Mouse (Mus musculus): Measurements from ENCODE around the gene Olfr1357. TPM values are rescaled to one million over a fixed set of nuclear protein-coding genes. Genes with fewer than 3 reads are reported as not detected.
"Not testable (repeated sequence)": the region's sequence is repeated elsewhere in the genome, so short reads cannot be mapped to it uniquely, and the experiment has no call there.

The Olfr1357 gene
- not detected in 2 replicates for polyA plus RNA-seq (2015; fragmentation: Nextera tagmentation; extraction: Ambion mirVana)

DNA sequence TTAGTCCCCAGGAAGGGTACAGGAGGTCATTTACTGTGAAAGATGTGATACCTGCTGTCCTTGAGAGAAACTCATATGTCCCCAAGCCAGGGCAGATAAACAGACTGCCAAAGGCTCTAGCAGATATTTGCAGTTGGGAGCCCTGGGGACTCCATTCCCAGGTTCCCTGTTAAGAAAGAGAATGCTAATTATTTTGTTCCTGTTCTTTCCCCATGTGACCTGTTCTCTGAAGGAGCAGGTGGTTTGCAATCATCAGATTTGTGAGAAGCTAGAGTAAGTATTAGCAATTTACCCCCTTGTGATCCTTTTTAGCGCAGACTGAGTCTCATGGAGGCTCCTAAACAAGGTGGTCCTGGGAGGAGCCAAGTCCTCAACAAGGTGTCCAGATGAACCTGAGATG, at the start of gene Olfr1357:
TSS of gene Olfr1357 (minus strand) at position 101 of the 400 bp plus-strand sequence.
- H3K4me1 ChIP-seq (replicated peaks): no peaks in the 10 kb centered on the region
- no peak within 1 kb of the TSS for H3K9ac ChIP-seq (replicated peaks)
- no peaks in the 10 kb centered on the region for H3K9me3 ChIP-seq
- no peak within 1 kb of the TSS for H3K27ac ChIP-seq
- no peaks in the 10 kb centered on the region for H3K27me3 ChIP-seq
- ATAC-seq: no peak
- H3K4me3 ChIP-seq (replicated peaks): no peak within 1 kb of the TSS
- WGBS: 90% methylated on average over 1 of the region's 1 CpGs
- H3K4me2 ChIP-seq (replicated peaks): no peak within 1 kb of the TSS
- no peaks in the 10 kb centered on the region for H3K36me3 ChIP-seq

- not testable (repeated sequence) for H3K9me3 ChIP-seq; H3K4me1 ChIP-seq (replicated peaks); H3K9ac ChIP-seq (replicated peaks); H3K27ac ChIP-seq; ATAC-seq; H3K4me2 ChIP-seq (replicated peaks); H3K36me3 ChIP-seq; H3K27me3 ChIP-seq; H3K4me3 ChIP-seq (replicated peaks)
- 95% methylated on average over 10 of the region's 10 CpGs for WGBS
These were observed 48.8 kb upstream of the Olfr1357 start for GRCm38 (mm10) chr10:78666696-78667095.

GRCm38 (mm10) chr10:78664546-78664945, 46.7 kb upstream of the Olfr1357 start:
- Histone ChIP-seq H3K4me1 (replicated peaks) (no peaks in the 10 kb centered on the region), H3K4me3 (replicated peaks) (no peak overlapping the region), H3K9me3 (no peaks in the 10 kb centered on the region), H3K4me2 (replicated peaks) (no peak overlapping the region), H3K27me3 (no peaks in the 10 kb centered on the region), H3K9ac (replicated peaks) (no peak overlapping the region), H3K36me3 (no peaks in the 10 kb centered on the region), H3K27ac (no peak overlapping the region)
- WGBS: 83% methylated on average over 1 of the region's 1 CpGs
- ATAC-seq: no peak

- no peaks in the 10 kb centered on the region for H3K9me3 ChIP-seq
- H3K4me1 ChIP-seq (replicated peaks): no peaks in the 10 kb centered on the region
- 96% methylated on average over 1 of the region's 1 CpGs for WGBS
- H3K4me2 ChIP-seq (replicated peaks): no peak overlapping the region
- H3K36me3 ChIP-seq: no peaks in the 10 kb centered on the region
- no peak overlapping the region for H3K4me3 ChIP-seq (replicated peaks)
- no peaks in the 10 kb centered on the region for H3K27me3 ChIP-seq
- no peak for ATAC-seq
- no peak overlapping the region for H3K27ac ChIP-seq
- H3K9ac ChIP-seq (replicated peaks): no peak overlapping the region
These were observed 43.3 kb upstream of the Olfr1357 start for GRCm38 (mm10) chr10:78661198-78661597.

- Histone ChIP-seq H3K4me1 (replicated peaks) (no peaks in the 10 kb centered on the region), H3K27me3 (no peaks in the 10 kb centered on the region), H3K4me3 (replicated peaks) (no peak overlapping the region), H3K9me3 (no peaks in the 10 kb centered on the region), H3K4me2 (replicated peaks) (peak overlapping the region; percentile 25), H3K9ac (replicated peaks) (no peak overlapping the region), H3K36me3 (no peaks in the 10 kb centered on the region), H3K27ac (no peak overlapping the region)
- WGBS: 21% methylated on average over 6 of the region's 6 CpGs
- peak; percentile 78; the same call in 1 of the 2 replicates for ATAC-seq
These were observed 14.4 kb upstream of the Olfr1357 start for GRCm38 (mm10) chr10:78632311-78632710.

DNA sequence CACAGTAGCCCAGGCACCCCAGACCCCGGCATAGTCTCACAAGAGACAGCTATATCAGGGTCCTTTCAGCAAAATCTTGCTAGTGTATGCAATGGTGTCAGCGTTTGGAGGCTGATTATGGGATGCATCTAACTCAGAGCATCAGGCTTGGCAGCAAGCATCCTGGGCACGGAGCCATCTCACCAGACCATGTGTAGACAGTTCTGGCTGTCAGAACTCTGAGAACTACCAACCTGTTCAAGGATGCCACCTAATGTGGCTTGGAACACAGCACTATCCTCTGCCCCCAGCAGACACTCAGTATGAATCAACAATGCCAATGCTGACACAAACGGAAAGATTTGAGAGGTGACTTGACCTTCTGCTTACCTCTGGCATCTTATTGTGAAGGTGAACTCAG, 12.3 kb upstream of the Olfr1357 start:
- Histone ChIP-seq H3K4me3 (replicated peaks) (no peak overlapping the region), H3K9me3 (no peaks in the 10 kb centered on the region), H3K27me3 (no peaks in the 10 kb centered on the region), H3K4me2 (replicated peaks) (no peak overlapping the region), H3K4me1 (replicated peaks) (no peaks in the 10 kb centered on the region), H3K36me3 (no peaks in the 10 kb centered on the region), H3K9ac (replicated peaks) (no peak overlapping the region), H3K27ac (no peak overlapping the region)
- no peak for ATAC-seq
- 91% methylated on average over 4 of the region's 4 CpGs for WGBS

DNA sequence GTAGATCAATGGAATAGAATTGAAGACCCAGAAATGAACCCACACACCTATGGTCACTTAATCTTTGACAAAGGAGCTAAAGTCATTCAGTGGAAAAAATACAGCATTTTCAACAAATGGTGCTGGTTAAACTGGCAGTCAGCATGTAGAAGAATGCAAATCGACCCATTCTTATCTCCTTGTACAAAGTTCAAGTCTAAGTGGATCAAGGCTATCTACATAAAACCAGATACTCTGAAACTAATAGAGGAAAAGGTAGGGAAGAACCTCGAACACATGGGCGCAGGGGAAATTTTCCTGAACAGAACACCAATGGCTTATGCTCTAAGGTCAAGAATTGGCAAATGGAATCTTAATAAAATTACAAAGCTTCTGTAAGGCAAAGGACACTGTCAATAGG, 5.3 kb upstream of the Olfr1357 start:
- ATAC-seq; H3K4me3 ChIP-seq (replicated peaks); H3K4me2 ChIP-seq (replicated peaks); H3K27ac ChIP-seq; H3K4me1 ChIP-seq (replicated peaks); H3K9ac ChIP-seq (replicated peaks); H3K36me3 ChIP-seq; H3K27me3 ChIP-seq; H3K9me3 ChIP-seq: not testable (repeated sequence)
- WGBS: 90% methylated on average over 3 of the region's 3 CpGs

GRCm38 (mm10) chr10:78607602-78608001, 10.3 kb downstream of the Olfr1357 start:
- Histone ChIP-seq H3K4me3 (replicated peaks) (no peak overlapping the region), H3K9me3 (no peaks in the 10 kb centered on the region), H3K9ac (replicated peaks) (no peak overlapping the region)

GRCm38 (mm10) chr10:78605080-78605479, 12.8 kb downstream of the Olfr1357 start:
- Histone ChIP-seq H3K36me3 (no peaks in the 10 kb centered on the region), H3K9me3 (no peaks in the 10 kb centered on the region), H3K4me1 (replicated peaks) (no peaks in the 10 kb centered on the region), H3K4me2 (replicated peaks) (no peak overlapping the region), H3K27ac (no peak overlapping the region), H3K9ac (replicated peaks) (no peak overlapping the region), H3K4me3 (replicated peaks) (no peak overlapping the region), H3K27me3 (no peaks in the 10 kb centered on the region)
- no peak for ATAC-seq
- WGBS: 41% methylated on average over 3 of the region's 3 CpGs

More at GRCm38 (mm10) chr10:78607602-78608001, 10.3 kb downstream of the Olfr1357 start:
- WGBS: 77% methylated on average over 3 of the region's 3 CpGs
- Histone ChIP-seq H3K4me1 (replicated peaks) (no peaks in the 10 kb centered on the region), H3K27ac (no peak overlapping the region), H3K36me3 (no peaks in the 10 kb centered on the region), H3K4me2 (replicated peaks) (no peak overlapping the region), H3K27me3 (no peaks in the 10 kb centered on the region)
- no peak for ATAC-seq

GRCm38 (mm10) chr10:78599865-78600264, 18.0 kb downstream of the Olfr1357 start:
- no peak for ATAC-seq
- Histone ChIP-seq H3K4me3 (replicated peaks) (no peak overlapping the region), H3K4me2 (replicated peaks) (no peak overlapping the region), H3K4me1 (replicated peaks) (no peaks in the 10 kb centered on the region), H3K27me3 (no peaks in the 10 kb centered on the region), H3K9me3 (no peaks in the 10 kb centered on the region), H3K36me3 (no peaks in the 10 kb centered on the region), H3K27ac (no peak overlapping the region), H3K9ac (replicated peaks) (no peak overlapping the region)
- WGBS: 89% methylated on average over 5 of the region's 5 CpGs

- no peaks in the 10 kb centered on the region; the same call in 1 of the 2 replicates for H3K27me3 ChIP-seq
- peaks cover 16% of the 10 kb centered on the region for H3K4me1 ChIP-seq (replicated peaks)
- no peaks in the 10 kb centered on the region for H3K36me3 ChIP-seq
- no peak overlapping the region for H3K4me3 ChIP-seq (replicated peaks)
- H3K9ac ChIP-seq (replicated peaks): no peak overlapping the region
- no peaks in the 10 kb centered on the region for H3K9me3 ChIP-seq
- H3K4me2 ChIP-seq (replicated peaks): no peak overlapping the region
- H3K27ac ChIP-seq: no peak overlapping the region
- ATAC-seq: no peak
These were observed 23.3 kb downstream of the Olfr1357 start for GRCm38 (mm10) chr10:78594566-78594965.

- Histone ChIP-seq H3K9ac (replicated peaks) (no peak overlapping the region), H3K36me3 (no peaks in the 10 kb centered on the region), H3K27me3 (no peaks in the 10 kb centered on the region; the same call in 1 of the 2 replicates), H3K4me1 (replicated peaks) (peaks cover 16% of the 10 kb centered on the region), H3K9me3 (no peaks in the 10 kb centered on the region), H3K27ac (no peak overlapping the region), H3K4me3 (replicated peaks) (no peak overlapping the region), H3K4me2 (replicated peaks) (no peak overlapping the region)
- 78% methylated on average over 6 of the region's 6 CpGs for WGBS
- ATAC-seq: no peak
These were observed 23.7 kb downstream of the Olfr1357 start for GRCm38 (mm10) chr10:78594157-78594556.

GRCm38 (mm10) chr10:78593736-78594135, 24.1 kb downstream of the Olfr1357 start:
- H3K9me3 ChIP-seq: no peaks in the 10 kb centered on the region
- H3K4me2 ChIP-seq (replicated peaks): no peak overlapping the region
- no peak overlapping the region for H3K4me3 ChIP-seq (replicated peaks)
- no peak overlapping the region for H3K27ac ChIP-seq
- no peak overlapping the region for H3K9ac ChIP-seq (replicated peaks)
- WGBS: 90% methylated on average over 5 of the region's 5 CpGs
- H3K4me1 ChIP-seq (replicated peaks): peaks cover 16% of the 10 kb centered on the region
- H3K36me3 ChIP-seq: peaks cover 3% of the 10 kb centered on the region; the same call in 1 of the 2 replicates
- no peaks in the 10 kb centered on the region; the same call in 1 of the 2 replicates for H3K27me3 ChIP-seq
- no peak for ATAC-seq

Measured in midbrain, embryonic 13.5 days (tissue).